Mouse (Mus musculus): Measurements from ENCODE around the gene Commd7.

Gene Commd7

GRCm38 (mm10) chr2:153586515-153587174, 45.9 kb downstream of the Commd7 start:
- in situ Hi-C loops (cut with MboI) = loop anchor here (10.0 kb wide), 1 partner anchor 92 kb away; the partner anchor contains the start of gene 4930404H24Rik

- in situ Hi-C loops (cut with MboI) = loop anchor here (10.0 kb wide), 1 partner anchor 91 kb away; the partner anchor contains the start of gene 4930404H24Rik
Measured at GRCm38 (mm10) chr2:153585981-153586380, 46.6 kb downstream of the Commd7 start.

GRCm38 (mm10) chr2:153584396-153584795, 48.2 kb downstream of the Commd7 start:
- in situ Hi-C loops (cut with MboI) = loop anchor here (10.0 kb wide), 1 partner anchor 90 kb away; the partner anchor contains the start of gene 4930404H24Rik

GRCm38 (mm10) chr2:153583641-153584049, 48.9 kb downstream of the Commd7 start:
- in situ Hi-C loops (cut with MboI) = loop anchor here (10.0 kb wide), 1 partner anchor 89 kb away; the partner anchor contains the start of gene 4930404H24Rik

- in situ Hi-C loops (cut with MboI) = loop anchor here (10.0 kb wide), 1 partner anchor 88 kb away; the partner anchor contains the start of gene 4930404H24Rik
Measured at GRCm38 (mm10) chr2:153582876-153583585, 49.5 kb downstream of the Commd7 start.

GRCm38 (mm10) chr2:153581416-153581815, 51.2 kb downstream of the Commd7 start:
- in situ Hi-C loops (cut with MboI) = loop anchor here (10.0 kb wide), 1 partner anchor 87 kb away; the partner anchor contains the start of gene 4930404H24Rik

GRCm38 (mm10) chr2:153580458-153580985, 52.1 kb downstream of the Commd7 start:
- in situ Hi-C loops (cut with MboI) = loop anchor here (10.0 kb wide), 1 partner anchor 86 kb away; the partner anchor contains the start of gene 4930404H24Rik

- in situ Hi-C loops (cut with MboI) = loop anchor here (10.0 kb wide), 1 partner anchor 85 kb away; the partner anchor contains the start of gene 4930404H24Rik
Measured at GRCm38 (mm10) chr2:153580042-153580441, 52.5 kb downstream of the Commd7 start.

- in situ Hi-C loops (cut with MboI) = no loop called here
Measured at GRCm38 (mm10) chr2:153577122-153577521, 55.5 kb downstream of the Commd7 start.

GRCm38 (mm10) chr2:153576150-153576549, 56.4 kb downstream of the Commd7 start:
- in situ Hi-C loops (cut with MboI) = no loop called here

GRCm38 (mm10) chr2:153575554-153575953, 57.0 kb downstream of the Commd7 start:
- in situ Hi-C loops (cut with MboI) = no loop called here

- in situ Hi-C loops (cut with MboI) = no loop called here
Measured at GRCm38 (mm10) chr2:153573101-153573500, 59.5 kb downstream of the Commd7 start.

- in situ Hi-C loops (cut with MboI) = no loop called here
Measured at GRCm38 (mm10) chr2:153568541-153568940, 64.0 kb downstream of the Commd7 start.

GRCm38 (mm10) chr2:153568013-153568412, 64.6 kb downstream of the Commd7 start:
- in situ Hi-C loops (cut with MboI) = no loop called here
